Mouse (Mus musculus): ENCODE measurements around the gene Hsd11b2. TPM values are rescaled to one million over a fixed set of nuclear protein-coding genes. Genes with fewer than 3 reads are reported as not detected.

Hsd11b2 gene
- polyA plus RNA-seq, 1 experiment from 2014 or later, result 2.2 TPM

DNA sequence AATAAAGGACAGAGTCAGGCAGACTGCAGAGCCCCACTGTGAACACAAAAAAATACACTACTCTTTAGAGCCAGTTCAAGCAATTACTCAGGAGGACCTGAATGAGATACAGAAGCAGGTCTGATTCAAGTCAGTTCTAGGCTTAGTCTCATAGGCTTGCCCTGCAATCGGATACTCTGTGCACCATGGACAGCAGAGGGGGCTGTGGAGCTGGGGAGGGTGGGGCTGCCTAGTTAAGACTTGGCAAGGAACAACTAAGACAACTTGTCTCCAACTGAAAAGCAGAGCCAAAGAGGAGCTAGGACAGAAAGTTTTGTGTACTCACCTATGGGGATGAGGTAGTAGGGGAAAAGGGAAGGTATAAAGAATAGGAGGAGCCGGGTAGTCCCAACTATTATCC is 13.2 kb downstream of the Hsd11b2 start:
- Histone ChIP-seq H3K9me3 (ENCODE audit: control insufficient read depth, low read length) (no peaks in the 10 kb centered on the region), H3K4me2 (ENCODE audit: low read depth, low read length) (no peak overlapping the region), H3K27ac (ENCODE audit: low read length) (no peak overlapping the region), H3K4me3 (ENCODE audit: low read length) (no peak overlapping the region), H3K27me3 (ENCODE audit: control insufficient read depth, insufficient read depth, low read depth, low read length) (no peaks in the 10 kb centered on the region), H3K9ac (ENCODE audit: low read length) (no peak overlapping the region), H3K36me3 (ENCODE audit: control insufficient read depth, insufficient read depth, low read length) (peaks cover 4% of the 10 kb centered on the region), H3K4me1 (replicated peaks; ENCODE audit: control insufficient read depth, insufficient read depth, low read length) (peaks cover 12% of the 10 kb centered on the region)
- WGBS, result 71% methylated on average over 2 of the region's 2 CpGs
- no peak for ATAC-seq (ENCODE audit: low read depth)

DNA sequence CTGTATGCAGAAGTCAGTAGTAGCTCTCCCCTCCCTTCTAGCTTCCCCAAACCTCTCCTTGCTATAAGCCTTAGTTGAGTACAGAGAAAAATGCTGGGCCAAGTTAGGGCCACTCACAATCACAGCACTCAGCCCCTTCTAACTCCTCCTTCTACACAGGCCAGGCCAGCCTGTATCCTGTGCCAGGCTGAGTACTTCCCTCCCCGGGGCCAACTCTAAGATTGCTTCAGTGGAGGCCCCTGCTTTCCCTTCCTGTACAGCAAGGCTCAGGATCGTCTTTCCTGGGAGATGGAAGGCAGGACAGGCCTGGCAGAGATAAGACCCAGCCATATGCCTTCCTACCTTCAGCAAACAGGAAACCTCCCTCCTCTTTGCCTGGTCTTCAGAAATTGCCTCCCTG is 14.9 kb downstream of the Hsd11b2 start:
- Histone ChIP-seq H3K27me3 (ENCODE audit: control insufficient read depth, insufficient read depth, low read depth, low read length) (no peaks in the 10 kb centered on the region), H3K9me3 (ENCODE audit: control insufficient read depth, low read length) (no peaks in the 10 kb centered on the region), H3K27ac (ENCODE audit: low read length) (peak overlapping the region; percentile 89), H3K4me1 (replicated peaks; ENCODE audit: control insufficient read depth, insufficient read depth, low read length) (peaks cover 12% of the 10 kb centered on the region), H3K36me3 (ENCODE audit: control insufficient read depth, insufficient read depth, low read length) (peaks cover 10% of the 10 kb centered on the region; the same call in 1 of the 2 replicates), H3K9ac (ENCODE audit: low read length) (no peak overlapping the region), H3K4me3 (ENCODE audit: low read length) (no peak overlapping the region), H3K4me2 (ENCODE audit: low read depth, low read length) (no peak overlapping the region)
- ATAC-seq (ENCODE audit: low read depth), result peak; percentile 90
- 7% methylated on average over 2 of the region's 2 CpGs for whole genome bisulfite sequencing

DNA sequence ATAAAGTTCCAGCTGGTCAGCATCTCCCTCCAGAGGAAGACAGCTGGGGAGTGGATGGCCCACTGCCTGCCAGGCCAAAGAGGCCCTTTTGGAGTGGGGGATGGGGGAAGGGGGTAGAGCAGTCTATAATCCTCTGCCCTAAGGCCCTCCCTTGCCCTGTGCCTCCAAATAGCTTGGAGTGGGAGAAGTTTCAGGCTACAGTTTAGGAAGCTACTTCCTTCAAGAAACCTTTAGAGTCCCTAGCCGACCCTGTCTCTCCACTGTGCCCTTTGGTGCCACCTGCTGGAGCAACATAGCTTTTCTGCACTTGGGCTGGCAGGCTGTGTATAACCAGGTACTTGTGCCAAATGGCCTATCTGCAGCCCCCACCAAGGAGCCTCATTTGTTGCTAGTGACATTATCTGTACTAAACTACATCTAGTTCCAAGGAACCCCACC is 15.4 kb downstream of the Hsd11b2 start:
- H3K9me3 ChIP-seq (ENCODE audit: control insufficient read depth, low read length), result no peaks in the 10 kb centered on the region
- H3K4me2 ChIP-seq (ENCODE audit: low read depth, low read length), result no peak overlapping the region
- H3K9ac ChIP-seq (ENCODE audit: low read length), result no peak overlapping the region
- H3K36me3 ChIP-seq (ENCODE audit: control insufficient read depth, insufficient read depth, low read length), result peaks cover 9% of the 10 kb centered on the region
- WGBS, result 0% methylated on average over 1 of the region's 1 CpGs
- H3K4me3 ChIP-seq (ENCODE audit: low read length), result no peak overlapping the region
- H3K4me1 ChIP-seq (replicated peaks; ENCODE audit: control insufficient read depth, insufficient read depth, low read length), result peaks cover 12% of the 10 kb centered on the region
- H3K27ac ChIP-seq (ENCODE audit: low read length), result peak overlapping the region; percentile 89
- H3K27me3 ChIP-seq (ENCODE audit: control insufficient read depth, insufficient read depth, low read depth, low read length), result no peaks in the 10 kb centered on the region
- ATAC-seq (ENCODE audit: low read depth), result peak; percentile 92

DNA sequence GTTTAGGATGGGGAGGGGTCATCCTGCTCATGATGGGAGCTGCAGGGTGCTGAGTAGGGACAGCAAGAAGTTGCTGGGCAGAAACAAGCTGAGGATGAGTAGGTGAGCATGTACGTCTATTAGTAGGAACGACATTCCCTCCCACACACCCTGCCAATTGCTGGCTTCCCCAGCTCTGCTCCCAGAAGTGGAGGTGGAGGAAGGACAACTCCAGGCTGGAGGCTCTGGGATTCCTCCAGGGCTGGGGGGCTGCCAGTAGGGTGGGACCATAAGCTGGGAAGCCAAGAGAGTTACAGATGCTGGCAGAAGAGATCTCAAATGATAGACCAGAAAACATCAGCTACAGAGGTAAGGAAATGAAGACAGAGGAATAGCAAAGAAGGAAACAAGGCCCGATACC is 18.0 kb downstream of the Hsd11b2 start:
- H3K36me3 ChIP-seq (ENCODE audit: control insufficient read depth, insufficient read depth, low read length), result peaks cover 13% of the 10 kb centered on the region
- 89% methylated on average over 3 of the region's 3 CpGs for WGBS
- H3K9ac ChIP-seq (ENCODE audit: low read length), result no peak overlapping the region
- H3K4me2 ChIP-seq (ENCODE audit: low read depth, low read length), result no peak overlapping the region
- H3K4me1 ChIP-seq (replicated peaks; ENCODE audit: control insufficient read depth, insufficient read depth, low read length), result peaks cover 12% of the 10 kb centered on the region
- no peaks in the 10 kb centered on the region for H3K9me3 ChIP-seq (ENCODE audit: control insufficient read depth, low read length)
- H3K27me3 ChIP-seq (ENCODE audit: control insufficient read depth, insufficient read depth, low read depth, low read length), result no peaks in the 10 kb centered on the region
- no peak overlapping the region for H3K4me3 ChIP-seq (ENCODE audit: low read length)
- no peak for ATAC-seq (ENCODE audit: low read depth)
- no peak overlapping the region for H3K27ac ChIP-seq (ENCODE audit: low read length)

DNA sequence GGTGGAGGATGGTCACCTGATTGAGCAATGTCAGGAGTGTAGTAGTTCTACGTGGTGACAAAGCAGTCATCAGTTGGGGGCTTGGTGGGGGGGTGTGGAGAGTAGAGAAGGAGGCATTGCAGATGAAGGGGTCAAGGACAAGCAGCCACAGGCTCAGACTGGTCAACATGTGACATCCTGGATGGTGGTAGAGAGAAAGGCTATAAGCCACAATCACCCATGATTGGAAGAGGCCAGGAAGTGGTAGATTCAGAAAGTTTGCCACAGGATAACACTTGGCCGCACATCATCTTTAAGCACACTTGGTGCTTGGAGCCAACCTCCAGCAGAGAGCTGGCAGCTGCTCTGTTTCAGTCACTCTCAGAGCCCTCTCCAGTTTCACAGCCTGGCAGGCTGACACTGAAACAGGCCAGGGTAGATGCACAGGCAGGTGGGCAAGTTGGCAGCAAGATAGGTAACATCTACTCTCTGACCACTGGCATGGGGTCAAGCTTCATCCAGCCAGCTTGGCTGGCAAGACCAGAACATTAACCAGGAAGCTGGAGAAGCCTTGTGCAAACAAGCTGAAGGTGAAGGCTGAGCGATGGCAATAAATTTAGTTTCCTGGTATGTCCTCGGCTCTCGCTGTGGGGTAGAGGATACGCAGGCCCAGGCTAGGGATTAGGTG is 18.6 kb downstream of the Hsd11b2 start:
- H3K36me3 ChIP-seq (ENCODE audit: control insufficient read depth, insufficient read depth, low read length), result peaks cover 16% of the 10 kb centered on the region
- no peaks in the 10 kb centered on the region for H3K27me3 ChIP-seq (ENCODE audit: control insufficient read depth, insufficient read depth, low read depth, low read length)
- no peak overlapping the region for H3K4me3 ChIP-seq (ENCODE audit: low read length)
- H3K4me2 ChIP-seq (ENCODE audit: low read depth, low read length), result no peak overlapping the region
- peaks cover 12% of the 10 kb centered on the region for H3K4me1 ChIP-seq (replicated peaks; ENCODE audit: control insufficient read depth, insufficient read depth, low read length)
- H3K9ac ChIP-seq (ENCODE audit: low read length), result no peak overlapping the region
- no peaks in the 10 kb centered on the region for H3K9me3 ChIP-seq (ENCODE audit: control insufficient read depth, low read length)
- 87% methylated on average over 6 of the region's 6 CpGs for WGBS
- no peak for ATAC-seq (ENCODE audit: low read depth)
- no peak overlapping the region for H3K27ac ChIP-seq (ENCODE audit: low read length)

DNA sequence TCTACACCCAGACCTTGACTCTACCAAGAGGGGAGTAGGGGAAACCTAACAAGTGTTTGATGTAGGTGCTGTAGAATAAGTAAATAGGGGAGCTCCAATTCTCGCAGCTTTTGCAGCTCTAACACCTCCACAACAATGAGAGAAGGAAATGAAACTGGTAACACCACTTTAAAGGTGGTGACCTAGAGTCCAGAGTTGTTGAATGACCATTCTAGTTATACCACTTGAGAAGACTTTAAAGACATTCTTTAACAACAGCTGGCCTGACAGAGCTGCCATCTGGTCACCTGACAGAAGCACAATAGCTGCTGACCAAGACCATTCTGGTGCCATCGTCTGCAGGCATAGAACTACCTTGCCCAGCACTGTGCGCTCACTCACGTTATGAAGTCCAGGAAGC is 20.4 kb downstream of the Hsd11b2 start:
- 78% methylated on average over 4 of the region's 4 CpGs for WGBS
- no peak overlapping the region for H3K9ac ChIP-seq (ENCODE audit: low read length)
- H3K27ac ChIP-seq (ENCODE audit: low read length), result no peak overlapping the region
- H3K4me3 ChIP-seq (ENCODE audit: low read length), result no peak overlapping the region
- peaks cover 8% of the 10 kb centered on the region for H3K4me1 ChIP-seq (replicated peaks; ENCODE audit: control insufficient read depth, insufficient read depth, low read length)
- peaks cover 16% of the 10 kb centered on the region for H3K36me3 ChIP-seq (ENCODE audit: control insufficient read depth, insufficient read depth, low read length)
- ATAC-seq (ENCODE audit: low read depth), result no peak
- no peaks in the 10 kb centered on the region for H3K27me3 ChIP-seq (ENCODE audit: control insufficient read depth, insufficient read depth, low read depth, low read length)
- H3K4me2 ChIP-seq (ENCODE audit: low read depth, low read length), result no peak overlapping the region
- H3K9me3 ChIP-seq (ENCODE audit: control insufficient read depth, low read length), result no peaks in the 10 kb centered on the region

DNA sequence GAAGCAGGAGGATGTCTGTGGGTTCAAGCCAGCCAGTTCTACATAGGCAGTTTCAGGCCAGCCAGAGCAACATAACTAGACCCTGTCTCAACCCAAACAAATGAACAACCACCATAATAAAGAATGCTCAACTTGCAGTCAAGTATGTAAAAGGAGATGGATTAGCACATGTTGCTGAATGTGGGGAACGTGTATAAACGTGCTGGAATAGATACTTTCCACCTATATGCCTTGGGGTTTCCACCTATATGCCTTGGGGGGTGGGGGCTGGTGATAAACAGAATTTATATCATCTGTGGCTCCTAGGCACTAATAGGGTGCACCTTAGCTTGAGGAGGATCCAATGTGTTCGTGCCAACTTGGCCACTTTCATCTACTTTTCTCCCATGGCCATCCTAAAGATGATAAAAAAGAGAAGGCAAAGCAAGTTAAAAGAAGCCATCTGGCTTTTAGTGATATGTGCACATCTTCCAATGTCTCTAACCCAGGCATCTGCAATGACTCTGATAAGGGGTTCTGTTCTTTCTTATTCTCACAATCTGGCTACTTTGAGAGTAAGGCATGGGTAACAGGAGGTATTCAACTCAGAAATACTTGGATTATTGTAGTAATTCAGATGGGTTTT is 23.6 kb downstream of the Hsd11b2 start:
- ATAC-seq (ENCODE audit: low read depth), result no peak
- no peak overlapping the region for H3K9ac ChIP-seq (ENCODE audit: low read length)
- H3K27ac ChIP-seq (ENCODE audit: low read length), result no peak overlapping the region
- H3K4me2 ChIP-seq (ENCODE audit: low read depth, low read length), result no peak overlapping the region
- no peaks in the 10 kb centered on the region for H3K27me3 ChIP-seq (ENCODE audit: control insufficient read depth, insufficient read depth, low read depth, low read length)
- H3K4me1 ChIP-seq (replicated peaks; ENCODE audit: control insufficient read depth, insufficient read depth, low read length), result peaks cover 32% of the 10 kb centered on the region
- no peak overlapping the region for H3K4me3 ChIP-seq (ENCODE audit: low read length)
- 67% methylated on average over 3 of the region's 3 CpGs for WGBS
- peaks cover 16% of the 10 kb centered on the region for H3K36me3 ChIP-seq (ENCODE audit: control insufficient read depth, insufficient read depth, low read length)
- no peaks in the 10 kb centered on the region for H3K9me3 ChIP-seq (ENCODE audit: control insufficient read depth, low read length)

DNA sequence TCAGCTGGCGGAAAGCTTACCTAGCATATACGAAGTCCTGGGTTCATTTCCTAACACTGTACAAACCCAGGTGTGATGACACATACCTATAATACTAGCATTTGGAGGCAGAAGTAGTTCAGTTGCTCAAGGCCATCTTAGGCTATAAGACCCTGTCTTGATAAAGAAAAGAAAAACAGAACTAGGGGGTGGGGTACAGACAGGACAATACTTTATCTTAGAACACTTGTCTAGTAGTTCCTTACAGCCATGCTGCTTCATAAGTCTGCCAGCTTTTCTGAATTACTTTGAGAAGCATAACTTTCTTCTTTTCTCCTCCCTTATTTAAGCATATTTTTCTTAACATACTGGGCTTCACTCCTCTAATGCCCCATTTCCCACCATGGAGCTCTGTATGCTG is 24.3 kb downstream of the Hsd11b2 start:
- no peak overlapping the region for H3K4me3 ChIP-seq (ENCODE audit: low read length)
- no peak overlapping the region for H3K27ac ChIP-seq (ENCODE audit: low read length)
- peaks cover 32% of the 10 kb centered on the region for H3K4me1 ChIP-seq (replicated peaks; ENCODE audit: control insufficient read depth, insufficient read depth, low read length)
- peaks cover 15% of the 10 kb centered on the region for H3K36me3 ChIP-seq (ENCODE audit: control insufficient read depth, insufficient read depth, low read length)
- H3K9me3 ChIP-seq (ENCODE audit: control insufficient read depth, low read length), result no peaks in the 10 kb centered on the region
- H3K9ac ChIP-seq (ENCODE audit: low read length), result no peak overlapping the region
- 91% methylated on average over 2 of the region's 2 CpGs for WGBS
- H3K27me3 ChIP-seq (ENCODE audit: control insufficient read depth, insufficient read depth, low read depth, low read length), result no peaks in the 10 kb centered on the region
- no peak overlapping the region for H3K4me2 ChIP-seq (ENCODE audit: low read depth, low read length)
- ATAC-seq (ENCODE audit: low read depth), result no peak

DNA sequence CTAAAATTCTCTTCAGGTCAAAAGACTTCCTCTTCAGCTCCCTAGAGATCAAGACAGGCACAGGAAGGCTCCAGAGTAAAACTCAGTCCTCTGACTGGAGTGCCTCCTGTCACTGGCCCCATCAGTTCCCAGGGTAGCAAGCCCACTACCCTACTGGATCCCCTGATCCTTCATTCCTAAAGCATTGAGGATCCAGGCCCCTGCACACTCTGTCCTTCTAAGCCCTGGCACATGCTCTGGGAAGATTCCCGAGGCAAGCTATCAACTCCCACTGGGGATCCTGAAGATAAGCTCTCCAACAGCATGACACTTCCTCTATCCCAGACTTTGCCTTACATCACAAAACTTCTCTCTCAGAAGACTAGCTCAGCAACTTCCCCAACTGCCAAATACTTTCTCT is 25.1 kb downstream of the Hsd11b2 start:
- H3K4me1 ChIP-seq (replicated peaks; ENCODE audit: control insufficient read depth, insufficient read depth, low read length), result peaks cover 32% of the 10 kb centered on the region
- peak overlapping the region; percentile 60 for H3K27ac ChIP-seq (ENCODE audit: low read length)
- peak; percentile 15; the same call in 1 of the 2 replicates for ATAC-seq (ENCODE audit: low read depth)
- no peak overlapping the region for H3K9ac ChIP-seq (ENCODE audit: low read length)
- H3K4me2 ChIP-seq (ENCODE audit: low read depth, low read length), result no peak overlapping the region
- WGBS, result 17% methylated on average over 1 of the region's 1 CpGs
- H3K27me3 ChIP-seq (ENCODE audit: control insufficient read depth, insufficient read depth, low read depth, low read length), result no peaks in the 10 kb centered on the region
- no peaks in the 10 kb centered on the region for H3K9me3 ChIP-seq (ENCODE audit: control insufficient read depth, low read length)
- H3K36me3 ChIP-seq (ENCODE audit: control insufficient read depth, insufficient read depth, low read length), result peaks cover 8% of the 10 kb centered on the region
- no peak overlapping the region for H3K4me3 ChIP-seq (ENCODE audit: low read length)

All from lung, embryonic 16.5 days (tissue).